18 mouse cellular contexts compared by ENCODE assay signal in the genomic region with DNA sequence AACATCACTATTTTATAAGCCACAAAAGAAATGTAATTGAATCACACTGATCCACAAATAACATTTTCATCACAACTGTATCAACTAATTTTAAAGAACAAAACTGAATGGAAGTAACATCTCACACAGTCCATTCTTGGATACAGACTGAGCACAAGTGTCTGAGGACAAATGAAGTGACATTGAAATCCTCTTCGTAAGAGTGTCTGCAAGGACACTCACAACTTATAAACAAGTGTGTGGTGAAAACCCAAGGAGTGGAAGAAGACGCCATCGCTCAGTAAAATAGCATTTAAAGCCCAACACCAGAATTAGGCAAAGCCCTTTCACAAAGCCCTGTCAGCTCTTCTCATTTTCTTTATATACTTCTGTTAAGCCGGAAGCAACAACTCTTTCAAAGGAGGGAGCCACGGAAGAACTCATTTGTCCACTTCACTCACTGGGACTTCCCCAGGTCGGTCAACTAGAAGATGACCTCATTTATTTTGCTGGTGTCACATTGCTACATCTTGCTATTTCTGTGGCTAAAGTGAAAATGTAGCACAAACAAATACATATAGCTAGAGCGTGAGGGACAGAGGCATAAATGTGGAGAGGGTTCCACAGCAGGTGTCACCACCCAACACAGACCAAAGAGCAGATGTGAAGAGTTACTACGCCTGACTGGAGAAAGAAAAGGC.
A peak's percentile ranks its signal among the peaks of the same experiment; 100 is the strongest.
DNase-seq lines count a peak whose midpoint lies in the region; ATAC-seq and TF ChIP-seq lines count a peak whose summit lies in the region.
"Had no signal": no experiment of that assay in that cellular context is flagged by ENCODE, and none has a peak within 500 bp of the region (broad histone marks: within the 10 kb centered on the region; RNA-seq: fewer than 3 reads in every experiment).

No protein-coding gene starts in this region.

- peak overlapping the region; percentile 3 for H3K27ac ChIP-seq in heart, adult 2 months
- no peak overlapping the region for H3K27ac ChIP-seq in intestine, postnatal 0 days (ENCODE audit: low read depth, low read length)
- H3K27ac ChIP-seq: embryonic facial prominence, embryonic 13.5 days; hindbrain, postnatal 0 days; neural tube, embryonic 12.5 days; stomach, embryonic 15.5 days had no signal

- TF ChIP-seq EP300 in heart, adult 2 months (IDR thresholded peaks at IDR 0.05; ENCODE audit: insufficient read depth, low read depth, low read length): no peak

- 62% methylated on average over 8 of the region's 8 CpGs for WGBS in heart, adult 2 months
- WGBS in intestine, postnatal 0 days: 75% methylated on average over 8 of the region's 8 CpGs

- H3K79me2 ChIP-seq in heart, adult 2 months (replicated peaks; ENCODE audit: control insufficient read depth, insufficient read depth, low read length): no peaks in the 10 kb centered on the region; the same call in 1 of the 2 replicates

- ATAC-seq in intestine, postnatal 0 days: no peak
- ATAC-seq: hindbrain, postnatal 0 days; midbrain, embryonic 16.5 days; Patski had no signal

- no peaks in the 10 kb centered on the region for H3K27me3 ChIP-seq in heart, adult 2 months (ENCODE audit: control insufficient read depth, insufficient read depth, low read length)
- no peaks in the 10 kb centered on the region for H3K27me3 ChIP-seq in intestine, postnatal 0 days (replicated peaks; ENCODE audit: control insufficient read depth, insufficient read depth, low read length)
- H3K27me3 ChIP-seq: embryonic facial prominence, embryonic 13.5 days; heart, embryonic 15.5 days; neural tube, embryonic 12.5 days; Patski; stomach, embryonic 15.5 days had no signal

- no peak for DNase-seq in heart, adult 2 months
- DNase-seq in heart, adult 8-10 months (ENCODE audit: low spot score): no peak
- DNase-seq in lung, postnatal 10 days: peak; percentile 40
- no peak for DNase-seq in lung, postnatal 4 days
- DNase-seq in lung, postnatal 25 days (ENCODE audit: low spot score): peak; percentile 10
- DNase-seq in skeletal muscle tissue, adult 2 months (ENCODE audit: low read depth, low spot score): peak; percentile 32
- no peak for DNase-seq in T-cell, adult 2 months (ENCODE audit: low spot score)
- DNase-seq: cerebellum, adult 9-11 months; right cerebral cortex, postnatal 25 days; thymus, adult 2 months had no signal

- H3K4me1 ChIP-seq in heart, adult 2 months (ENCODE audit: control insufficient read depth, insufficient read depth, low read length): peaks cover 6% of the 10 kb centered on the region
- no peaks in the 10 kb centered on the region for H3K4me1 ChIP-seq in intestine, postnatal 0 days (replicated peaks; ENCODE audit: control insufficient read depth, insufficient read depth, low read length)
- H3K4me1 ChIP-seq: neural tube, embryonic 12.5 days had no signal

- peaks cover 13% of the 10 kb centered on the region for H3K36me3 ChIP-seq in heart, adult 2 months (ENCODE audit: control insufficient read depth, insufficient read depth, low read length)
- H3K36me3 ChIP-seq in intestine, postnatal 0 days (ENCODE audit: control insufficient read depth, insufficient read depth): no peaks in the 10 kb centered on the region
- H3K36me3 ChIP-seq: embryonic facial prominence, embryonic 13.5 days; heart, embryonic 15.5 days; neural tube, embryonic 12.5 days; stomach, embryonic 15.5 days had no signal

- intact Hi-C loops in heart, adult 2 months (cut with DNase I): no loop called here

- no peak for TF ChIP-seq POLR2A in heart, adult 2 months (IDR thresholded peaks at IDR 0.05; ENCODE audit: insufficient read depth, low read depth, low read length)

- TF ChIP-seq CTCF in heart, adult 2 months (IDR thresholded peaks at IDR 0.05): no peak
- no peak for TF ChIP-seq CTCF in intestine, postnatal 0 days (IDR thresholded peaks at IDR 0.05; ENCODE audit: low read depth)

- no peak overlapping the region for H3K9ac ChIP-seq in heart, adult 2 months (ENCODE audit: low read depth, low read length)
- no peak overlapping the region for H3K9ac ChIP-seq in intestine, postnatal 0 days (ENCODE audit: low read depth, low read length)
- H3K9ac ChIP-seq: embryonic facial prominence, embryonic 13.5 days; heart, embryonic 15.5 days; neural tube, embryonic 12.5 days; stomach, embryonic 15.5 days had no signal

- no peaks in the 10 kb centered on the region for H3K9me3 ChIP-seq in intestine, postnatal 0 days (ENCODE audit: control insufficient read depth)
- H3K9me3 ChIP-seq: embryonic facial prominence, embryonic 13.5 days; heart, embryonic 15.5 days; neural tube, embryonic 12.5 days; stomach, embryonic 15.5 days had no signal

- H3K4me3 ChIP-seq in heart, adult 2 months: no peak overlapping the region
- H3K4me3 ChIP-seq in intestine, postnatal 0 days (ENCODE audit: low read depth, low read length): no peak overlapping the region
- H3K4me3 ChIP-seq: embryonic facial prominence, embryonic 13.5 days; heart, embryonic 15.5 days; neural tube, embryonic 12.5 days; stomach, embryonic 15.5 days had no signal

- no peak overlapping the region for H3K4me2 ChIP-seq in intestine, postnatal 0 days (replicated peaks; ENCODE audit: low read depth)
- H3K4me2 ChIP-seq: embryonic facial prominence, embryonic 13.5 days; heart, embryonic 15.5 days; neural tube, embryonic 12.5 days; stomach, embryonic 15.5 days had no signal

Comparison
In these comparisons a context has a peak if more than half of its experiments do, and no peak if none do; other contexts are left out.
1. DNase-seq: peak in lung, postnatal 10 days (single experiment), lung, postnatal 25 days (single experiment) and skeletal muscle tissue, adult 2 months (single experiment); none in heart, adult 2 months (0 of 2), heart, adult 8-10 months (single experiment), lung, postnatal 4 days (0 of 2) and T-cell, adult 2 months (single experiment).